Mouse (Mus musculus) embryonic facial prominence, embryonic 11.5 days (tissue): Measurements from ENCODE around the gene Rnase10. TPM values are rescaled to one million over a fixed set of nuclear protein-coding genes. Genes with fewer than 3 reads are reported as not detected.
"Not testable (repeated sequence)": the region's sequence is repeated elsewhere in the genome, so short reads cannot be mapped to it uniquely, and the experiment has no call there.

Source experiments
- ATAC-seq: fragments of 200-750 bp; cut with Nextera tagmentation; replicated peaks from 2 replicates; pipeline ENCODE4 v1.8.0; 2017; ENCODE audit warnings: low read depth; ENCODE audit not compliant: insufficient number of reproducible peaks, low FRiP score, low TSS enrichment
- DNase-seq: peaks from one replicate; pipeline ENCODE4 v3.0.0-alpha.2; 2015; ENCODE audit warnings: low spot score
- H3K27ac ChIP-seq: fragments of 300-500 bp; sonication (generic); replicated peaks from 2 replicates; pipeline ENCODE4 v1.5.1; 2014; ENCODE audit warnings: mild to moderate bottlenecking, low read depth, low read length, control low read depth
- H3K27me3 ChIP-seq: fragments of 300-500 bp; sonication (generic); 2 replicates; pipeline ENCODE4 v1.6.1; 2014; ENCODE audit warnings: mild to moderate bottlenecking, low read length, moderate library complexity, mixed read lengths; ENCODE audit not compliant: control insufficient read depth, insufficient read depth
- H3K36me3 ChIP-seq: fragments of 300-500 bp; sonication (generic); replicated peaks from 2 replicates; pipeline ENCODE4 v1.6.1; 2014; ENCODE audit warnings: low read depth, mild to moderate bottlenecking, low read length, moderate library complexity, mixed read lengths; ENCODE audit not compliant: control insufficient read depth, insufficient read depth
- H3K4me1 ChIP-seq: fragments of 300-500 bp; sonication (generic); 2 replicates; pipeline ENCODE4 v1.6.1; 2014; ENCODE audit warnings: low read length, mixed read lengths; ENCODE audit not compliant: control insufficient read depth, insufficient read depth
- H3K4me2 ChIP-seq: fragments of 300-500 bp; sonication (generic); 2 replicates; pipeline ENCODE4 v1.6.1; 2014; ENCODE audit warnings: low read depth, mild to moderate bottlenecking, control low read depth, low read length, moderate library complexity
- H3K4me3 ChIP-seq: fragments of 300-500 bp; sonication (generic); 2 replicates; pipeline ENCODE4 v1.5.1; 2014; ENCODE audit warnings: low read depth, low read length, control low read depth
- H3K9ac ChIP-seq: fragments of 300-500 bp; sonication (generic); replicated peaks from 2 replicates; pipeline ENCODE4 v1.6.1; 2014; ENCODE audit warnings: mild to moderate bottlenecking, control low read depth, low read length
- H3K9me3 ChIP-seq: fragments of 300-500 bp; sonication (generic); replicated peaks from 2 replicates; pipeline ENCODE4 v1.6.1; 2016; ENCODE audit warnings: mild to moderate bottlenecking, low read length, inconsistent platforms, mixed read lengths; ENCODE audit not compliant: control insufficient read depth
- WGBS: fragments of 180-500 bp; shearing (Covaris S2); extraction: QIAGEN DNeasy Blood & Tissue Kit; methylation state at CpG from one replicate; pipeline ENCODE4 v1.1.7; 2014; 5-methylcytosine and 5-hydroxymethylcytosine counted together
- polyA plus RNA-seq: library from polyadenylated mRNA; unstranded; fragments of >200 nt; fragmentation: Nextera tagmentation; extraction: Ambion mirVana; gene quantifications from 2 replicates; pipeline ENCODE4 v1.2.1, GENCODE M21; 2014

Rnase10 gene
- polyA plus RNA-seq, result 0.13 TPM in 1 of 2 replicates, not detected in the other

DNA sequence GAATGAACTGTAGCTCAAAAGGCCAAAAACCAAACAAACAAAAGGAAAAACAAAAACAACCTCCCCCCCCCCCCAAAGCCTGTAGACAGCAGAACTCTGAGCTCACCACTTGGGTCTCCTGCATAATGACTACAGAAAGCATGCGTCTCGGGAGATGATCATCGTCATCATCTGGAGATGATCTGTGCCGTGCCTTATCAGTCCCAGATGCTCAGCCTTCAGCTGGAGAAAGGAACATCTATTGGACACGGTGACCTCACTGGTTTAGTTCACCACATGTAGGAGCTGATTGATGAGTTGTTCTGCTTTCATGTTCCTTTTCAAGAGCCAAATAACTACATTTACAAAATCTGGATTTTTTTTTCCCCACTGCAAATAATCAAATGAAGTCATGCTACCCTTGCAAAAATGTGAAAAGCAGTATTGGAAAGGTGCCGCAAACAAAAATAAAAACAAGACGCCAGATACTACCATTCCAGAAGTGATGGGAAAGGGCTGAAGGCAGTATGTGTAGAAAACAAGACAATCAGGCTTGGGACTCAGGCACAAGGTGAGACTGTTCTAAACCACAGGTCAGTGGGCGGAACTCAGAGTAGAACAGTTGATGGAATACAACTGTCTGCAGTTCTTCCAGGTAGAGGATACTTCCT, at the start of gene Rnase10:
TSS of gene Rnase10 (plus strand) at position 600 of the 650 bp plus-strand sequence.
- no peaks in the 10 kb centered on the region for H3K4me1 ChIP-seq
- H3K4me3 ChIP-seq, result no peak within 1 kb of the TSS
- H3K9me3 ChIP-seq, result no peaks in the 10 kb centered on the region
- H3K36me3 ChIP-seq, result no peaks in the 10 kb centered on the region
- DNase-seq (peak; percentile 42), ATAC-seq (no peak)
- 58% methylated on average over 8 of the region's 8 CpGs for WGBS
- no peak within 1 kb of the TSS for H3K4me2 ChIP-seq
- H3K27ac ChIP-seq, result no peak within 1 kb of the TSS
- H3K9ac ChIP-seq, result no peak within 1 kb of the TSS
- no peaks in the 10 kb centered on the region for H3K27me3 ChIP-seq

DNA sequence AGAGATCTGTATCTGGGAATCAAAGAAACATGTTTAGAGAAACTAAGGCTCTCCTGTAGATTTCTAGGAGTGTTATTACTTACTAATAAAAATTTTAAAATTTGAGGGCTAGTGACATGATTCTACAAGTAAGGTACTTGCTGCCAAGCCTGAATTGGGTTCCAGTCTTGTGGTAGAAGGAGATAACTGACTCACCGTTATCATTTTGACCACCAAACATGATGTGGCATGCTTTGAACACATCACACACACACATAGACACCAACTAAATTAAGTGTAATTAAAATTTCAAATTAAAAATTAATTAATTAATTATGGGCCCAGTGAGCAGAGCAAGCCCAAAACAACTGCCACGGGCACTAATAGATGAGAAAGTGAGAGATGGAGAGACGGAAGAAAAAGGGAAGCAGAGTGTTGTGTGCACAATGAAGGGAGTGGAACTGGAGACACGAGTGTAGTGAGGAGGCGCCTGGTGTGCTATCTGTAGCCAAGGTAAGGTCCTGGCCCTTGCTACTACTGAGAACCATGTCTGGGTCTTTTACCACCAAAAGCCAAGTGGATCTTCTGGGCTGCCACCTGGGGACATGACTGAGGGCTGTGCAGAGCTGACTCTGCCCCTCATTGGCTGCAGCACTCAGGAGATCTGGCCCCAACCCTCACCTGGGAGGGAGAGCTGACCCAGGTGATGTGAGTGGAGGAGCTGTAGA, 49.1 kb upstream of the Rnase10 start:
- WGBS, result 83% methylated on average over 5 of the region's 5 CpGs
- not testable (repeated sequence) for H3K4me3 ChIP-seq, H3K4me1 ChIP-seq, ATAC-seq, H3K9ac ChIP-seq, H3K4me2 ChIP-seq, H3K36me3 ChIP-seq, H3K9me3 ChIP-seq, DNase-seq, H3K27me3 ChIP-seq, H3K27ac ChIP-seq

DNA sequence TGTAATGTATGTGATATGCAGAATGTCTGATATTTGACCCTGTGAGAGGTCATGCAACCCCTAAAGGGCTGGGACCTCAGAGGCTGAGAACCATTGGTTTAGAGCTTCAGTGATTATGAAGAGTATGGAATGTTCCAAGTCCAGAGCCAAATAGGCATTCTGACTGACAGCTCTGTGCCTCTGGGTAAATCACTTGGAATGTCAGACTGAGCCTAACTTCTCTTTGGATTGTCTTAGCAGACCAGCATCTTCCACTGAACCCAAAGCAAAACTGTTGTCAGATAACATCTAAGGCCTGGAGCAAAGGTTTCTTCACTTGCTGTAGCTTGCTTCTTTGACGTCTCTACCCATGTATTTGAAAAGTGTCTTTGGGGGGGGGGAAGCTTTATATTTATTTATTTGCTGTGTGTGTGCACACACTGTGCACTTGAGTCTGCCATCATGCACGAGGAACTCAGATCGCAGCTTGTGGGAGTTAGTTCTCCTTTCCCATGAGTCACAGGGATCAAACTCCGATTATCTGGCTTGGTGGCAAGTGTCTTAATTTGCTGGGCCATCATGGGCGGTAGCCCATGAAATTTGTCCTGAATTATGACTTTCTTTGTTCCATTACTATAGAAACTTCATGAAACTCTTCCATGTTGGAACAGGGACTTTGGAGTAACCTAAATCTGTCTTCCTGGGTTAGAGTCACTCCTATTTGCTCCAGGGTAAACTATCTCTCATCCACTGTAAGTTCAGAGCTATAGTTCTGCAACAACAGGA, 39.2 kb upstream of the Rnase10 start:
- WGBS, result 80% methylated on average over 5 of the region's 5 CpGs
- no peaks in the 10 kb centered on the region for H3K27me3 ChIP-seq
- no peak overlapping the region for H3K27ac ChIP-seq
- H3K4me3 ChIP-seq, result no peak overlapping the region
- H3K36me3 ChIP-seq, result no peaks in the 10 kb centered on the region
- DNase-seq (no peak), ATAC-seq (no peak)
- no peak overlapping the region for H3K9ac ChIP-seq
- H3K4me1 ChIP-seq, result no peaks in the 10 kb centered on the region
- no peak overlapping the region for H3K4me2 ChIP-seq
- no peaks in the 10 kb centered on the region for H3K9me3 ChIP-seq

DNA sequence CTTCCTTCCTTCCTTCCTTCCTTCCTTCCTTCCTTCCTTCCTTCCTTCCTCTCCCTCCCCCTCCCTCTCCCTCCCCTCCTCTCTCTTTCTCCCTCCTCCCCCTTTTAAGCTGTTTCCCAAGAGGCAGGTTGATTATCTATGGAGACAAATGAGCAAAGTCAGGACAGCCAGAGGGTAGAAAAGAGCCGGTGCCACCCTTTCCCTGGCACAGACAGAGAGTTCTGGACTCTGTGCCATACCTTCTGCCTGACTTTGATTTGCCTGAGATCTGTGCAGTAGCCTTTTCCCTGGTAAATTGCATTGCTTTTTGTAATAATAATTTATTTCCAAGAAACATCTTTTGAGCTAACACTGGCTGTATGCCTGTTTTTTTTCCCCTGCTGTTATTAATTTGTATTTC, 38.5 kb upstream of the Rnase10 start:
- H3K4me1 ChIP-seq, result no peaks in the 10 kb centered on the region
- H3K9ac ChIP-seq, result no peak overlapping the region
- ATAC-seq (no peak), DNase-seq (no peak)
- 24% methylated on average over 1 of the region's 1 CpGs for whole genome bisulfite sequencing
- H3K27me3 ChIP-seq, result no peaks in the 10 kb centered on the region
- no peak overlapping the region for H3K4me3 ChIP-seq
- H3K9me3 ChIP-seq, result no peaks in the 10 kb centered on the region
- no peaks in the 10 kb centered on the region for H3K36me3 ChIP-seq
- no peak overlapping the region for H3K4me2 ChIP-seq
- no peak overlapping the region for H3K27ac ChIP-seq

DNA sequence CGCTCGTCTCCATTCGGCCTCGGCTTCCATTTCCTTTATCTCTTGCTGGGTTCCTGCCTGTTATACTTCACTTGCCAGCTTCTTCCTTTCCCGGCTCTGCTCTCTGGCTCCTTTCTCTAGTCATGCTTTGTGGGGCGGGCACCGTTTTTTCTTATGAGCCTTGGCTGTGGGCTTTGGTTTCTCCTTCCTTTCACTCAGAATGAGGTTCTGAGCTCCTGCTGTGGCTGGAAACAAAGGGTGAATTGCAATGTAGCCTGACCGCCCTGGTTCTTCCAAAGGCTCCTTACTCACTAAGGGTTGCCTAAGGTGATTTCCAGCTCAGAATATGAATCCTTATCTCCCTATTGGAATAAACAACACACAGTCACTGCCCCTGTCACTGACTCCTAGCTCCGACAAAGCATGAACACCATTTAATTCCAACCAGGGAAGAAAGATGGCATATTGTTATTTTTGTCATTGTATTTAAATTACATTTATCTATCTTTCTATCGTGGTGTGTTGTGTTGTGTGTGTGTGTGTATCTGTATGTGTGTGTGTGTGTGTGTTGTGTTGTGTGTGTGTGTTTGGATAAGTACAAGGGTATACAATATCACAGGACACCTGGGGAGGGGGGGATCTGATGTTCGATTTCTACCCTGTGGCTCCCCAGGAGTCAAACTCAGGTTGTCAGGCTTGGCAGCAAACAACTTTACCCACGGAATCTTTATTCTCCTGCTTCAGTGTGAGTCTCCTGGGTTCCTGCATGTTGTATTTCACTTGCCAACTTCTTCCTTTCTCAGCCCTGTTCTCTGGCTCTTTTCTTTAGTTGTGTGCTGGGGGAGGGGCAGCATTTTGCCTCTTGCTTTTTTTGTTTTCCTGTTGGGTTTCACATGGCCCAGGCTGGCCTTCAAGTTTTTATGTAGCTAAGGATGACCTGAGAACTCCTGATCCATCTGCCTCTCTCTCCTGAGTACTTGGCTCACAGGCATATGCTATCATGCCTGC, 37.7 kb upstream of the Rnase10 start:
- peak; percentile 11 for DNase-seq
- no peak overlapping the region for H3K4me2 ChIP-seq
- no peak overlapping the region for H3K27ac ChIP-seq
- no peaks in the 10 kb centered on the region for H3K9me3 ChIP-seq
- no peak overlapping the region for H3K9ac ChIP-seq
- no peaks in the 10 kb centered on the region for H3K36me3 ChIP-seq
- whole genome bisulfite sequencing, result 26% methylated on average over 12 of the region's 12 CpGs
- H3K4me1 ChIP-seq, result no peaks in the 10 kb centered on the region
- H3K27me3 ChIP-seq, result no peaks in the 10 kb centered on the region
- no peak for ATAC-seq
- H3K4me3 ChIP-seq, result no peak overlapping the region

DNA sequence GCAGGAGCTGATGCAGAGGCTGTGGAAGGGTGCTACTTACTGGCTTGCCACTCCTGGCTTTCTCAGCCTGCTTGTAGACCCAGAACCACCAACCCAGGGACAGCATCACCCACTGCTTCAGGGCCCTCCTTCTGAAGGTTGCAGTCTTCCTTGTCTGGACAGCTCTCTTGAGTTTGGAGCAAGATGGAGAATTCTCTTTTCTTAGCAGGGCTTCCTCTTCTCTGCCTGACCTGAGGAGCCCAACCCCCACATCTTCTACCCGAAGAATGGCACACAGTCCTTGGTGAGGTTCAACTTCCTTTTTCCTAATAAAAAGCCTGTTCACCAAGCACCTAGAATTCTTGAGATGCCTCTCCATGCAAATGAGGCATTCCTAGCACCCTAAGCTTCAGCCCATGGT, 36.7 kb upstream of the Rnase10 start:
- H3K4me3 ChIP-seq, result no peak overlapping the region
- no peaks in the 10 kb centered on the region for H3K36me3 ChIP-seq
- no peak overlapping the region for H3K9ac ChIP-seq
- ATAC-seq, result no peak
- no peak for DNase-seq
- no peaks in the 10 kb centered on the region for H3K4me1 ChIP-seq
- WGBS, result 76% methylated on average over 1 of the region's 1 CpGs
- no peak overlapping the region for H3K4me2 ChIP-seq
- H3K27me3 ChIP-seq, result no peaks in the 10 kb centered on the region
- no peaks in the 10 kb centered on the region for H3K9me3 ChIP-seq
- no peak overlapping the region for H3K27ac ChIP-seq

DNA sequence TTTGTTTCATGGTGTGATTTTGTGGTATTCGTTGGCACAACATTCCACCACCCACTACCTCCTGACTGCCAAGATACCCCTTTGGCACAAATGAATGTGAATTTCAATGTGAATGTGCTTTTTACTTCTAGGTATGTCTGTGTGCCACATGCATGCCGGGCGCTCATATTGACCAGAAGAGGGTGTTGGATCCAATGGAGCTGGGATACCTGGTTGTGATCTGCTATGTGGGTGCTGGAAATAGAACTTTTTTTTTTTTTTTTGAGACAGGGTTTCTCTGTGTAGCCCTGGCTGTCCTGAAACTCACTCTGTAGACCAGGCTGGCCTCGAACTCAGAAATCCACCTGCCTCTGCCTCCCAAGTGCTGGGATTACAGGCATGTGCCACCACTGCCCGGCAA, 34.5 kb upstream of the Rnase10 start:
- WGBS, result 91% methylated on average over 5 of the region's 5 CpGs
- not testable (repeated sequence) for H3K4me2 ChIP-seq, H3K36me3 ChIP-seq, H3K4me3 ChIP-seq, ATAC-seq, H3K27ac ChIP-seq, DNase-seq, H3K9me3 ChIP-seq, H3K9ac ChIP-seq, H3K27me3 ChIP-seq, H3K4me1 ChIP-seq
